Mouse (Mus musculus) left cerebral cortex, adult 6 months (tissue): ENCODE results near the gene Aldh1b1. TPM values are rescaled to one million over a fixed set of nuclear protein-coding genes. Genes with fewer than 3 reads are reported as not detected.

ENCODE experiments used
- long read RNA-seq, 2 experiments: library from polyadenylated mRNA; unstranded; transcript quantifications; one replicate each; pipeline ENCODE4 v2.0.0; 2019 to 2020
- polyA plus RNA-seq: library from polyadenylated mRNA; unstranded; fragments of <200 nt; fragmentation: Nextera tagmentation; gene quantifications from 2 replicates; pipeline ENCODE4 v1.2.3, GENCODE M21; 2021

The Aldh1b1 gene
- 5.5 and 7.3 TPM in 2 replicates for polyA plus RNA-seq
- long read RNA-seq, experiment 1, transcript Aldh1b1-201 (2 exons, 2,298 nt): major isoform, 44 of 47 reads
- long read RNA-seq, experiment 1, partial matches to known transcripts: 0 of 47 reads
- long read RNA-seq, experiment 1, other reads (novel, unspliced or antisense): 3 of 47 reads
- long read RNA-seq, experiment 2, transcript Aldh1b1-201 (2 exons, 2,298 nt): major isoform, 6 of 9 reads
- long read RNA-seq, experiment 2, partial matches to known transcripts: 0 of 9 reads
- long read RNA-seq, experiment 2, other reads (novel, unspliced or antisense): 3 of 9 reads

DNA sequence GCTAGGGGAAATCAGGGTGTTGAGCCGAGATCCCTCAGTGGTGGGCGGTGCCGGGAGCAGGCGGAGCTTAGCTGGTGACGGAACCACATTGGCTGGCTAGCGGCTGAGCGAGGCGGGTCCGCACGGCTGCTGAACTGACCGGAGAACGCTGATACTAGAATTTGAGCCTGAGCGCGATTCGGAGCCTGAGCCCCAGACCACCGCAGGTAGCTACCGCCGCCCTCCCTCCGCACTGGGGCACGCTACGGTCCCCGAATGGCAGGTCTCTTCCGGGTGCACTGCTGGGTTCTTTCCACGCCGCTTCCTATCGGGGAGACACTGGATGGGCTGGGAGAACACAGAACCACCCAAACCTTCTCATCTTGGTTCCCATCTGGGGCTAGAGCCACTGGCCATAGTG, at the start of gene Aldh1b1:
Gene Aldh1b1 (plus strand): TSS at position 59 of the 400 bp plus-strand sequence.

DNA sequence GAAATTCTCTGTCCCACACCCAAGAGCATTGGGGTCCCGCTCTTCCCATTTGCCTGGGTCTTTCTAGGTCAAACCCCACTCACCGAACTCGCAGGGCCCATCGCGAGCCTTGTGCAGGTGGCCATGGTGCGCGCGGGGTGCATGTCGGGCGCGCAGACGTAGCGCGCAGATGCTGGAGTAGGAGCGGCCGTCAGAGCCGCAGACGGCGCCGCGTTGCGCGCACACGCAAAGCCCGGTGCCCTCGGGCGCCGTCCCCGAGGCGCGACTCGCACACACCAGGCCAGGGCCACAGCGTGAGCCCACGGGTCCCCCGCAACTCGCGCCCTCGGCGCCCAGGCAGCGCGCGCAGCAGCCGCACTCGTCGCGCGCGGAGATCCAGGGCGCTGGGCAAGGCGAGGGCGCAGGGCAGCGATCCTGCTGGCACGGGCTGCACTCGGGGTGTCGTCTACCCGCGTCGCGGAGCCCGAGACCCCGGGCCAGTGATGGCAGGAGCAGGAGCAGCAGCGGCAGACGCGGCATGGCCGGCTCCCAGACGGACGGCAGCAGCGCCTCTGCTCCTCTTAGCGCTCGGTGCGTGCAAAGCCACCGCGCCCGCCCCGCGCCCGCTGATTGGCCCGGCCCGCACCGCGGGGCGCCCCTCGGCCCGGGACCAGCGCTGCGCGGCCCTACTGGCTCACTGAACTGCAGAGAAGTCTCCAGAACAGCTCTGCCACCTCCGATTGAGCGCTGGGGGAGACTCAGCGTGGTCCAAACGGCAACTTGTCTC, 27.6 kb downstream of the Aldh1b1 start, which contains the start of gene Igfbpl1:
Gene Igfbpl1 (minus strand): TSS at position 649 of the 766 bp plus-strand sequence.

DNA sequence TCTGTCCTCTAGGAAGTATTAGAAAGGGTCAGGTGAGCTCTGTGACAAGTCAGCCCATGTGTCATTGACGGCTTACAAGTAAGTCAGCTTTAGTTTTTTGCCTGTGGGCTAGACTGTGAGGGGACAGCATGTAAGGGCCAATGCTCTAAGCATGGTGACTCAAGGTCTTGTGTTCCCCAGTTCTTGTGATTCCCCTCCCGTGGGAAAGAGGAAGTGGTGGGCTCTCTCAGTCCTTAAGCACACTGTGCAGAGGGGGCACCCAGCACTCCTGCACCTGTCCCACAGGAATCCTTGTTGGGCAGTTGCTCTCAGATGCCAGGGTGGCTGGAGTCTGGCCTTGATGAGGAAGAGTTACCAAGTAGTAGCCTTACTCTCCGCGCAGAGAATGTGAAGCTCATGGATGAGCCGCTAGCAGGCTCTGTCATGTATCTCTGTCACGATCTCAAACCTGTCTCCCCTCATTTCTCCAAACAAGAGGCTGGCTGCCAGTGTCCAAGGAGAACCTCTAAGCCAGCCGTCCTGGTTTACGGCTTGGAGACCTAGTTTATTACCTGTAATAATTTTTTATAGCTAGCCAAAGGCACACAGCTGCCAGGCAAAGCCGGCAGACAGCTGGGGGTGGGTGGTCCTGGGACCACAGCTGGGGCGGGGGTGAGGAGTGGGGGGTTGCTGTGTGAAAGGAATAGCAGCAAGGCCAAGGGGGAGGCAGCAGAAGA, 49.4 kb downstream of the Aldh1b1 start, which contains the start of gene Stra6l:
Gene Stra6l (plus strand): TSS at position 556 of the 716 bp plus-strand sequence.

Other genes with a start within 250 kb of the Aldh1b1 start
- gene Igfbpl1, start 27.9 kb downstream of the Aldh1b1 start, polyA plus RNA-seq: 0.11 and 0.27 TPM in 2 replicates
- gene Stra6l, start 49.6 kb downstream of the Aldh1b1 start, polyA plus RNA-seq: 0.03 TPM in 1 of 2 replicates, not detected in the other
- 0.09 and 0.16 TPM in 2 replicates for gene Ccdc180, start 91.3 kb downstream of the Aldh1b1 start, polyA plus RNA-seq
- gene Tdrd7, start 166.3 kb downstream of the Aldh1b1 start, polyA plus RNA-seq: 10.5 and 15.8 TPM in 2 replicates
- gene Tmod1, start 239.9 kb downstream of the Aldh1b1 start, polyA plus RNA-seq: 35.0 and 36.9 TPM in 2 replicates